Mouse (Mus musculus) MEL (cell line): Measurements from ENCODE around the gene Lxn. TPM values are rescaled to one million over a fixed set of nuclear protein-coding genes. Genes with fewer than 3 reads are reported as not detected.
A peak's percentile ranks its signal among the peaks of the same experiment; 100 is the strongest.

Experiments
- DNase-seq: peaks from one replicate; pipeline ENCODE4 v3.0.0; 2011; ENCODE audit warnings: low read depth, low spot score
- H3K27ac ChIP-seq: 2 replicates; pipeline ENCODE4 v1.5.1; 2012; ENCODE audit warnings: low read depth, mild to moderate bottlenecking, control low read depth, low read length, moderate library complexity; ENCODE audit not compliant: control insufficient read depth
- H3K27me3 ChIP-seq, 2 experiments: fragments of 150-350 bp in 1 of 2; sonication (generic) in 1 of 2; 2 replicates each; pipeline ENCODE4 v1.6.1; 2012; ENCODE audit warnings: low read length in 2 of 2, mild to moderate bottlenecking in 2 of 2, improper control_type of control experiment in 1 of 2, moderate library complexity in 1 of 2; ENCODE audit not compliant: insufficient read depth in 2 of 2, control insufficient read depth in 1 of 2
- H3K36me3 ChIP-seq, 2 experiments: 2 replicates each; pipeline ENCODE4 v1.6.1; 2012 to 2014; ENCODE audit warnings: low read length in 2 of 2, improper control_type of control experiment in 1 of 2, inconsistent platforms in 1 of 2, mild to moderate bottlenecking in 1 of 2; ENCODE audit not compliant: insufficient read depth in 2 of 2, control insufficient read depth in 1 of 2
- H3K4me1 ChIP-seq, 2 experiments: fragments of 150-350 bp in 1 of 2; sonication (generic) in 1 of 2; 2 replicates each; pipeline ENCODE4 v1.6.1; 2012; ENCODE audit warnings: low read length in 2 of 2, improper control_type of control experiment in 1 of 2, mild to moderate bottlenecking in 1 of 2; ENCODE audit not compliant: insufficient read depth in 2 of 2, control insufficient read depth in 1 of 2
- H3K4me3 ChIP-seq, 2 experiments: fragments of 150-350 bp in 1 of 2; sonication (generic) in 1 of 2; 2 replicates each; pipeline ENCODE4 v1.5.1; 2012; ENCODE audit warnings: low read depth in 2 of 2, low read length in 2 of 2, mild to moderate bottlenecking in 2 of 2, moderate library complexity in 2 of 2, control low read depth in 1 of 2, improper control_type of control experiment in 1 of 2; ENCODE audit not compliant: control insufficient read depth in 1 of 2, insufficient read depth in 1 of 2
- H3K79me2 ChIP-seq: 2 replicates; pipeline ENCODE4 v1.6.1; 2012; ENCODE audit warnings: mild to moderate bottlenecking, low read length, moderate library complexity; ENCODE audit not compliant: control insufficient read depth, poor library complexity, insufficient read depth
- H3K9ac ChIP-seq: 2 replicates; pipeline ENCODE4 v1.6.1; 2012; ENCODE audit warnings: low read depth, mild to moderate bottlenecking, control low read depth, low read length, moderate library complexity; ENCODE audit not compliant: control insufficient read depth, poor library complexity, severe bottlenecking
- H3K9me3 ChIP-seq: fragments of 150-350 bp; sonication (generic); replicated peaks from 2 replicates; pipeline ENCODE4 v1.6.1; 2012; ENCODE audit warnings: mild to moderate bottlenecking, low read length, improper control_type of control experiment, moderate library complexity; ENCODE audit not compliant: insufficient read depth
- CTCF ChIP-seq, 3 experiments: IDR thresholded peaks in 2 of 3; conservative IDR thresholded peaks in 1 of 3; 2 replicates each; pipeline ENCODE4 v1.5.1; 2011 to 2012; ENCODE audit warnings: low read length in 3 of 3, low read depth in 2 of 3, mild to moderate bottlenecking in 2 of 3, improper control_type of control experiment in 1 of 3, inconsistent platforms in 1 of 3, mixed read lengths in 1 of 3, moderate library complexity in 1 of 3; ENCODE audit not compliant: control insufficient read depth in 1 of 3, insufficient read depth in 1 of 3, poor library complexity in 1 of 3, severe bottlenecking in 1 of 3
- E2F4 ChIP-seq: IDR thresholded peaks from 2 replicates; pipeline ENCODE4 v1.6.1; 2011; ENCODE audit warnings: low read depth, low read length, improper control_type of control experiment, borderline replicate concordance
- ETS1 ChIP-seq: IDR thresholded peaks from 2 replicates; pipeline ENCODE4 v1.6.1; 2012; ENCODE audit warnings: low read depth, mild to moderate bottlenecking, inconsistent platforms, low read length, improper control_type of control experiment, moderate library complexity
- GABPA ChIP-seq: IDR thresholded peaks from 2 replicates; pipeline ENCODE4 v1.6.1; 2012; ENCODE audit warnings: low read depth, mild to moderate bottlenecking, inconsistent platforms, low read length, improper control_type of control experiment, moderate library complexity
- KAT2A ChIP-seq: conservative IDR thresholded peaks from 2 replicates; pipeline ENCODE4 v1.6.1; 2012; ENCODE audit warnings: low read depth, low read length, improper control_type of control experiment, inconsistent platforms
- MAX ChIP-seq: IDR thresholded peaks from 2 replicates; pipeline ENCODE4 v1.6.1; 2011; ENCODE audit warnings: low read length, improper control_type of control experiment
- MAZ ChIP-seq: IDR thresholded peaks from 2 replicates; pipeline ENCODE4 v1.6.1; 2012; ENCODE audit warnings: low read depth, mild to moderate bottlenecking, inconsistent platforms, low read length, improper control_type of control experiment
- MYB ChIP-seq: IDR thresholded peaks from 2 replicates; pipeline ENCODE4 v1.6.1; 2011; ENCODE audit warnings: mild to moderate bottlenecking, low read depth, low read length, improper control_type of control experiment
- MYC ChIP-seq: IDR thresholded peaks from 2 replicates; pipeline ENCODE4 v1.6.1; 2011; ENCODE audit warnings: low read depth, mild to moderate bottlenecking, low read length, improper control_type of control experiment, moderate library complexity
- RAD21 ChIP-seq: IDR thresholded peaks from 2 replicates; pipeline ENCODE4 v1.6.1; 2011; ENCODE audit warnings: mild to moderate bottlenecking, low read depth, low read length, improper control_type of control experiment
- SMC3 ChIP-seq: IDR thresholded peaks from 2 replicates; pipeline ENCODE4 v1.6.1; 2011; ENCODE audit warnings: low read depth, low read length, improper control_type of control experiment
- TAL1 ChIP-seq: IDR thresholded peaks from 2 replicates; pipeline ENCODE4 v1.6.1; 2012; ENCODE audit warnings: mild to moderate bottlenecking, inconsistent platforms, low read length, moderate library complexity, mixed read lengths
- TBP ChIP-seq: IDR thresholded peaks from 2 replicates; pipeline ENCODE4 v1.8.0; 2011; ENCODE audit warnings: low read depth, low read length, improper control_type of control experiment
- TCF12 ChIP-seq: IDR thresholded peaks from 2 replicates; pipeline ENCODE4 v1.6.1; 2014; ENCODE audit warnings: low read depth, mild to moderate bottlenecking, inconsistent platforms, low read length, improper control_type of control experiment, moderate library complexity
- UBTF ChIP-seq: IDR thresholded peaks from 2 replicates; pipeline ENCODE4 v1.6.1; 2012; ENCODE audit warnings: low read depth, mild to moderate bottlenecking, inconsistent platforms, low read length, improper control_type of control experiment, moderate library complexity, borderline replicate concordance; ENCODE audit not compliant: insufficient read depth
- USF1 ChIP-seq: IDR thresholded peaks from 2 replicates; pipeline ENCODE4 v1.6.1; 2014; ENCODE audit warnings: low read depth, mild to moderate bottlenecking, inconsistent platforms, low read length, improper control_type of control experiment, moderate library complexity
- ZC3H11A ChIP-seq: IDR thresholded peaks from 2 replicates; pipeline ENCODE4 v1.6.1; 2012; ENCODE audit warnings: low read depth, mild to moderate bottlenecking, inconsistent platforms, low read length, improper control_type of control experiment
- ZMIZ1 ChIP-seq: IDR thresholded peaks from 2 replicates; pipeline ENCODE4 v1.6.1; 2012; ENCODE audit warnings: low read depth, mild to moderate bottlenecking, inconsistent platforms, low read length, improper control_type of control experiment, moderate library complexity
- polyA plus RNA-seq, 2 experiments: library from polyadenylated mRNA; stranded (reverse) in 1 of 2; unstranded in 1 of 2; fragments of >175 nt in 1 of 2; fragments of >200 nt in 1 of 2; gene quantifications; 2 replicates each; pipeline versions ENCODE4 v1.2.1 to v1.2.4; 2012; ENCODE audit warnings: low replicate concordance in 2 of 2, low read depth in 1 of 2; ENCODE audit not compliant: insufficient read length in 2 of 2, insufficient read depth in 1 of 2, missing spikeins in 1 of 2
- total RNA-seq: library from RNA; depleted of rRNA; stranded (reverse); fragments of 300-350 nt; gene quantifications from 2 replicates; pipeline ENCODE4 v1.2.3, GENCODE M21; 2012; rRNA removed

Lxn gene
- total RNA-seq: not detected in 2 replicates
- polyA plus RNA-seq: under 1 TPM in 1 of 2 experiments, not detected in 1; 0.26 TPM

DNA sequence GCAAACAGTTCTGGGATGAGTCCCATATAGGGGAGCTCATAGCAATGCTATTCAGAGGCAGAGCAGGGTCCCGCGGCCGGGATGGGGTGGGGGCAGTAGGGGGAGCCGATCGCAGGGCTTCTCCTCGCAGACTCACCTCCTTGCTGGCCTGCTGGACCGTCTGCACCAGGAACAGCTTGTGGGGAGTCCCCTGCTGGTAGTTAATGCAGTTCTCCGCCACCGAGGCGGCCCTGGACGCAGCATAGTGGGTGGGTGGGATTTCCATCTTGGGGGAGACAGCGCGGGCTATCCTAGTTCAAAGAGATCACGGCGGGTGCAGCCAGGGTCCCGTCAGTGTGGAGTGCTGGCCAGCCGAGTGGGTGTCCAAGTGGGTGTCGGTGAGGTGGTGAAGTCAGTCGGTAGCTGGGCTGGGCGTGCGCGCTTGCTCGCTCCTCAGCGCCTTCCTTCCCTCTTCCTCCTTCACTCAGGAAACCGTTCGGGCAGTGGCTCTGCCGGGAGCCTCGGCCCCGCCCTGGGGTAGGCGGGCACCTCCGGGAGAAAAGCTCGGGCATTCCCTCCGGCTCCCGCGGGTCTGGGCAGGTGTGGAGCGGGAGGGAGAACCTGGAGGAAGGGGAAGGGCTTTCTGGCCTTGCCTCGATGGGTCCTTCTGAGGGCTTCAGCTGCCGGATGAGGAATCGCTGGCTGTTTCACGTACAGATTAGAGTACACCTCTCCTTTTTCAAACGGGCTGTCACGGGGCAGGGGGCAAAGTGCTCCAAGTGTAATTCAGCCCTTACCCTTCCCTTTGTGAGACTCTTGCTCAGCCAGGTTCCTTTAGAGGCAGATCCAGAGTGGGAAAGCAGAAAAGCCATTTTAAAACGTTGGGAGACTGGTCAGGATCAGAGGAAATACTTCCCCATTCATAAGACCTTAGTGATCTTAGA lies at the start of gene Lxn:
TSS of gene Lxn (minus strand) at position 477 of the 923 bp plus-strand sequence.
- H3K79me2 ChIP-seq: no peaks in the 10 kb centered on the region
- TF ChIP-seq E2F4 (no peak), TCF12 (no peak), TAL1 (no peak), CTCF (IDR thresholded peaks at IDR 0.05 in 2 of 3, conservative IDR thresholded peaks at IDR 0.05 in 1 of 3; ENCODE audit: control insufficient read depth in 1 of 3, insufficient read depth in 1 of 3, low read depth in 2 of 3, low read length in 3 of 3, poor library complexity in 1 of 3, severe bottlenecking in 1 of 3) (no peak), MAZ (no peak), MYC (no peak), KAT2A (no peak), TBP (no peak), ETS1 (no peak), MAX (no peak), UBTF (no peak)
- H3K9ac ChIP-seq: no peak within 1 kb of the TSS
- no peak within 1 kb of the TSS for H3K4me3 ChIP-seq
- H3K27ac ChIP-seq: no peak within 1 kb of the TSS
- H3K36me3 ChIP-seq: peaks cover 0 to 14% of the 10 kb centered on the region in 2 experiments; a peak in 2 of 4 replicates
- H3K27me3 ChIP-seq: no peaks in the 10 kb centered on the region
- DNase-seq: no peak
- H3K9me3 ChIP-seq: no peaks in the 10 kb centered on the region
- H3K4me1 ChIP-seq: no peaks in the 10 kb centered on the region

DNA sequence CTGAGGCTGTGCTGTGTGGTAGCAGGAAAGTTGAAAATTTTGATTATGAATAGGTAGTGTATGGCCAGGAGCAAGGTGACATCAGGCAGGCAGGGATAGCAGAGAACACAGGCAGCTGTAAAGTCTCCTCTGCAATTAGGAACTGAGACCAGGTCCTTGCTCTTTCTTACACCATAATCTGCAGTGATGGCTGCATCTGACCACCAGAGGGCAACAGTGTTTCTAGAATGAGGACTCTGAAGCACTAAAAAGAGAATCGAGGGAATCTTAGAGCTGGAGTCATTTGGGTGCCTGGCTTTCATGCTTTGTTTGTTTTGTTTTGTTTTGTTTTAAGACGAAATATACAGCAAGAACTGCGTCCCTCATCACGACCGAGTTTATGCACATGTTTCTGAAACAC lies 49.1 kb upstream of the Lxn start:
- no peaks in the 10 kb centered on the region for H3K4me1 ChIP-seq
- H3K79me2 ChIP-seq: no peaks in the 10 kb centered on the region
- TF ChIP-seq CTCF (IDR thresholded peaks at IDR 0.05 in 2 of 3, conservative IDR thresholded peaks at IDR 0.05 in 1 of 3; ENCODE audit: control insufficient read depth in 1 of 3, insufficient read depth in 1 of 3, low read depth in 2 of 3, low read length in 3 of 3, poor library complexity in 1 of 3, severe bottlenecking in 1 of 3): peak; percentile 62 to 90 (median 77)
- no peak for TF ChIP-seq MYB
- no peak for TF ChIP-seq GABPA
- TF ChIP-seq ZC3H11A: peak; percentile 80
- peak; percentile 93 for TF ChIP-seq SMC3
- TF ChIP-seq RAD21: peak; percentile 86
- no peak for TF ChIP-seq TBP
- no peak for TF ChIP-seq USF1
- no peak for TF ChIP-seq TAL1
- no peak for TF ChIP-seq ZMIZ1
- H3K27me3 ChIP-seq: peaks cover 0 to 7% of the 10 kb centered on the region in 2 experiments; a peak in 3 of 4 replicates
- no peak overlapping the region for H3K27ac ChIP-seq
- H3K36me3 ChIP-seq: no peaks in the 10 kb centered on the region
- H3K9me3 ChIP-seq: no peaks in the 10 kb centered on the region
- H3K4me3 ChIP-seq: no peak overlapping the region
- DNase-seq: peak; percentile 79
- no peak overlapping the region for H3K9ac ChIP-seq
